Mouse (Mus musculus): ENCODE data around the gene Bicc1.

DNA sequence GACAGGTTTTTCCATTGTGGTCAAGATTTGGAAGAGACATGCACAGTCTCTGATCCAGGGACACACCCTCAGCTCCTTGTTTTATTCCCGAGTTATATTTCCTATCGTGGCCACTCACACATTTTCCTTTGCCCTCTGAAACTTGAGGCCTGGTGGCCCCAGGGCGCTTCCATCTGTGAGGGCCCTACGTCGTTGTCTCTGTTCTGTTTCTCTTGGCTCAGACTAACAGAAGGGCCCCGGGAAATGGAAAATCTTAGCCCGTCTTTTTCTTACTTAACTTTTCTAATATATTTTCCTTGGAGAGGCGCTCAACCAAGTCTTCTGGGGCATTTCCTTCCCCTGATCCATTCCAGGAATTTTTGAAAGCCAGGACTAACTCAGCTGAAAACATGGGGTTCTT, 281.9 kb downstream of the Bicc1 start:
- TF ChIP-seq GATA1 (IDR thresholded peaks at IDR 0.05; ENCODE audit: borderline replicate concordance, low read length) = no peak
- TF ChIP-seq FLI1 (IDR thresholded peaks at IDR 0.05; ENCODE audit: low read length) = no peak
